Mouse (Mus musculus) cortical plate, adult 2 months (tissue): ENCODE measurements around the gene Sepsecs.

Experiments
- CTCF ChIP-seq: fragments of 200-500 bp; IDR thresholded peaks from 2 replicates; pipeline ENCODE4 v1.5.1; 2011; ENCODE audit warnings: mild to moderate bottlenecking, control low read depth, low read length; ENCODE audit not compliant: insufficient read depth; ENCODE audit errors: extremely low read depth
- POLR2A ChIP-seq: fragments of 200-500 bp; IDR thresholded peaks from 2 replicates; pipeline ENCODE4 v1.6.1; 2011; ENCODE audit warnings: mild to moderate bottlenecking, low read length, control low read depth; ENCODE audit not compliant: insufficient read depth; ENCODE audit errors: extremely low read depth

- TF ChIP-seq CTCF, result no peak
- no peak for TF ChIP-seq POLR2A
Measured at GRCm38 (mm10) chr5:52674384-52675069, 5.0 kb upstream of the Sepsecs start.
